Mouse (Mus musculus): ENCODE data around the gene Atxn1.

DNA sequence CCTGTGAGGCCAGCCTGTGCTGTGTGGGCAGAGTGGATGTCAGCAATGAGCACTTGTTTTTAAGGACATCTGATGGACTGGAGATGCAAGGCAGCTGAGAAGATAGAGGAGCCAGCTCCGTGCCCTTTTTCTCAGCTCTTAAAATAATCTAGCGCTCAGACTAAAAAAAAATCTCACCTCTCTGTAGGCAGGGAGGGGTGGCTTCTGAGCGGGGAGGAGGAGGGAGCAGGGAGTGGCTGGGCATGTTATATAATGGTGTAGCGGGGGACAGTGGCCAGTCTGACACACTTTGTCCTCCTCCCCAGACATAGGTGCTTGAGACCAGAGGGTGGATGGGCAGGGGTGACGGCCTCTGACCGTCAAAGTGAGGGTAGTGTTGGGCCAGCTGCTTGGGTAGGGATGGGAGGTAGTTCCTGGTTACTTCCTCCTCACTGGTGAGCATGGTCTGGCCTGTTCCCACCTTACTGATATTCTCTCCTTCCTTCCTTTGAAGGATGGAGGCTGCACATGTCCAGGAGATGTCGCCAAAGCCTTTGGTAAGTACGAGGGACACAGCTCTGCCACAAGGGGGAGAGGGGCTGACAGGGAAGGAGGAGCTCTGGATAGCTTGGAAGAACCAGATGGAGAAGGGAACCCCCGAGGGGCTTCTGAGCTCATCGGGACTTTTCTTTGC is 426.1 kb downstream of the Atxn1 start:
- peak; percentile 94 for TF ChIP-seq CTCF (IDR thresholded peaks at IDR 0.05)
- TF ChIP-seq EP300 (IDR thresholded peaks at IDR 0.05), result no peak

All from lung, postnatal 0 days (tissue).